In the genomic region with DNA sequence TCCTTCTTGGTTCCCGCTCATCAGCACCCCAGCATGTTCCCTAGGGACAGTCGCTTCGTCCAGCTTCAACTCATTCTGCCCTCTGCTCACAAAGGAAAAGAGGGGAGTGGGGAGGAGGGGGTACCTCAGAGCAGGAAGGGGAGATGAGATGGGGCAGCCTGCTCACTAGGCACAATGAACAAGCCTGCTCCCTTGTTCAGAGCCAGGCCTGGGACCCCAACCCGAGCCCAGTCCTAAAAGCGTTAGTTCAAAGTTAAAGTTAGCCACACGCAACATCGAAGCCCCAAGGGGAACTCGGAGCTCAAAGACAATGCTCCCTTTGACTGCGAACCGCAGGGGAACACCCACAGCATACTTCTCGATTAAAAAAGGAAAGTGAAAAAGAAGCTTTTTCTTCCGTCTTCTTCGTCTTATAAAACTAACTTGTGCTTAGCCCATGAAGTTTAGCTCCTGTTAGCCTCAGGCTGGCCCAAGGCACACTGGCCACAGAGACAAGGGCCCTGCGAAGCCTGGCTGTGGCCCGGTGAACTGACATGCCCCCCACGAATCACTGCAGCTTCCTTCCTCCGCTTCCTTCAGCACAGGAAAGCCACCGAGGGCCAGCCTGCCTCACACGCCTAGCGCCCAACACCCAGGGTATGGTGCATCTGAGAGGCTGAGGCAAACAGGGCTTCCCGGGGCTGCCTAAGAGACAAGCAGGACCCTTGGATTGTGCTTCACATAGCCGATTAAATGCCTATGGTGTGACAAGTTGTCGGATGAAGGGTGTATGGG, we compare ENCODE assay signal across 1 mouse cellular context.
A peak's percentile ranks its signal among the peaks of the same experiment; 100 is the strongest.
TF ChIP-seq lines count a peak whose summit lies in the region.

No protein-coding gene starts in this region.

TF ChIP-seq in CH12.LX, 34 proteins besides CTCF, POLR2A, EP300 and RAD21 (continued from another document):
- TF ChIP-seq NELFE (IDR thresholded peaks at IDR 0.05; ENCODE audit: low read depth, low read length), result no peak
- TF ChIP-seq TBP (conservative IDR thresholded peaks at IDR 0.05; ENCODE audit: low read depth, low read length), result no peak
- TF ChIP-seq SMC3 (IDR thresholded peaks at IDR 0.05; ENCODE audit: low read depth, low read length), result no peak
- TF ChIP-seq JUND (conservative IDR thresholded peaks at IDR 0.05; ENCODE audit: low read depth, low read length), result no peak
- TF ChIP-seq MEF2A (IDR thresholded peaks at IDR 0.05; ENCODE audit: borderline replicate concordance, low read depth, low read length), result peak; percentile 16; the same call in 1 of the 2 replicates
- no peak for TF ChIP-seq ZKSCAN1 (IDR thresholded peaks at IDR 0.05; ENCODE audit: borderline replicate concordance, low read depth, low read length)
- no peak for TF ChIP-seq TCF12 (IDR thresholded peaks at IDR 0.05; ENCODE audit: low read depth, low read length)
- TF ChIP-seq USF1 (IDR thresholded peaks at IDR 0.05; ENCODE audit: low read depth, low read length), result no peak
